Mouse (Mus musculus) spleen, adult 2 months (tissue): ENCODE results near the gene Pkp3.

ENCODE experiments used
- CTCF ChIP-seq: fragments of 200-500 bp; IDR thresholded peaks from 2 replicates; pipeline ENCODE4 v1.5.1; 2011; ENCODE audit warnings: mild to moderate bottlenecking, inconsistent platforms; ENCODE audit not compliant: insufficient read depth, insufficient read length, insufficient replicate concordance; ENCODE audit errors: extremely low read depth
- POLR2A ChIP-seq: fragments of 200-500 bp; IDR thresholded peaks from 2 replicates; pipeline ENCODE4 v1.6.1; 2011; ENCODE audit warnings: low read depth, low read length, inconsistent platforms

DNA sequence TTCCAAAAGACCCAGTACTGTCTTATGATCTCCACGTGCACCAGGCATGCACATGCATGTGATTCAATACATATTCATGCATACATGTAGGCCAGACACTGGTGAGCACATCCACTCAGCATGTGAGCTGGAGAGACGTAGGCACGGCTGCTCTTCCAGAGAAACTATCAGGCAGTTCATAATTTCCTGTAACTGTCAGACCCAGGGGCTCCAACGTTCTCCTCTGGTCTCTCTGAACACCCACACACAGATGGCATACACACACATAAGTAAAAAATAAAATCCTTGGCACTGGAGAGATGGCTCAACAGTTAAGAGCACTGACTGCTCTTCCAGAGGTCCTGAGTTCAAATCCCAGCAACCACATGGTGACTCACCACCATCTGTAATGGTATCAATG is 4.2 kb upstream of the Pkp3 start:
- TF ChIP-seq CTCF = no peak
- TF ChIP-seq POLR2A = no peak
